Mouse (Mus musculus): ENCODE data around the gene Lrrc8c.

Gene Lrrc8c

DNA sequence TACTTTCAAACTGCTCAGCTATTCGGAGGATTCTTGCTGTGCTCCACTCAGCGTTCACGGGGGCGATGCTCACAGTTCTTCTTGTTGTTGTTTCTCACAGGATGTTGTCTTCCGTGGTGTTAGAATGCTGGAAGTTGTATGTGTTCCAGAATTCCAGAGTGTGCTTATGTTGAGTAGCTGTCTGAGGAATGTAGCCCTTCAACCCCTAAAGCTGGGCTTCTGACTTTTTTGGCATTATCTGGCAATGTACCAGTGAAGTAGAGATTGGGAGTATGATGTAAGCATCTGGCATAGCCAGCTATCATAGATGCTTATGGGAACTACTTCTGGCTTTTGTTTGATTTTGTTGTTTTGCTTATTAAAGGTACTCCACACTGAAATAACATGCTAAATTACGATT, 11.4 kb downstream of the Lrrc8c start:
- in situ Hi-C loops (cut with MboI; ENCODE audit: low pct_unique_long_range_greater_than_20kb in 1 of 2, low sequenced_read_pairs in 2 of 2, unreplicated experiment in 1 of 2): no loop called here

DNA sequence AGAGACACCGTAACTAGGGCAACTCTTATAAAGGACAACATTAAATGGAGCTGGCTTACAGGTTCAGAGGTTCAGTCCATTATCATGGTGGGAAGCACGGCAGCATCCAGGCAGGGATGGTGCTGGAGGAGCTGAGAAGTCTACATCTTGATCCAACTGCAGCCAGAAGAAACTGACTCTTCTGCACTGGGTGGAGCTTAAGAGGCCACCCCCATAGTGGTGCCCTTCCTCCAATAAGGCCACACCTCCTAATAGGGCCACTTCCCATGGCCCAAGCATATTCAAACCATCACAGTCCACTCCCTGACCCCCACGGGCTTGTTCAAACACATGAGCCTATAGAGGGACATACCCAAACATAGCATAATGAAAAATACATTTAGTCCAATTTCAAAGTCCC, 16.0 kb downstream of the Lrrc8c start:
- in situ Hi-C loops (cut with MboI; ENCODE audit: low pct_unique_long_range_greater_than_20kb in 1 of 2, low sequenced_read_pairs in 2 of 2, unreplicated experiment in 1 of 2): no loop called here

DNA sequence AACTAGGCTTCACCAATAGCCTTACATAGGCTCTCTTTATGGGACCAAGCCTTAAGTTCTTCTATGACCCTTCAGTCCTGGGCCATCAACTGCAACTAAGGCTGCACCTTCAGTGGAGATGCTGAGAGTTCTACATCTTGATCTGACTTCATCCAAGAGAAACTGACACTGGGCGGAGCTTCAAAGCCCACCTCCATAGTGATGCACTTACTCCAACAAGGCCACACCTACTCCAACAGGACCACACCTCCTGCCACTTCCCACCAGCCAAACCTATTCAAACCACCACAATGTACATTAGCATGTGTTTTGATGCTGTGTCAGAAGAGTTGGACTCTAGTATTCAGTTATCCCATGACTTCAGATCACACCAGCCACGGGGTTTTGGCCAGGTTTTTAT, 17.0 kb downstream of the Lrrc8c start:
- in situ Hi-C loops (cut with MboI; ENCODE audit: low pct_unique_long_range_greater_than_20kb in 1 of 2, low sequenced_read_pairs in 2 of 2, unreplicated experiment in 1 of 2): no loop called here

DNA sequence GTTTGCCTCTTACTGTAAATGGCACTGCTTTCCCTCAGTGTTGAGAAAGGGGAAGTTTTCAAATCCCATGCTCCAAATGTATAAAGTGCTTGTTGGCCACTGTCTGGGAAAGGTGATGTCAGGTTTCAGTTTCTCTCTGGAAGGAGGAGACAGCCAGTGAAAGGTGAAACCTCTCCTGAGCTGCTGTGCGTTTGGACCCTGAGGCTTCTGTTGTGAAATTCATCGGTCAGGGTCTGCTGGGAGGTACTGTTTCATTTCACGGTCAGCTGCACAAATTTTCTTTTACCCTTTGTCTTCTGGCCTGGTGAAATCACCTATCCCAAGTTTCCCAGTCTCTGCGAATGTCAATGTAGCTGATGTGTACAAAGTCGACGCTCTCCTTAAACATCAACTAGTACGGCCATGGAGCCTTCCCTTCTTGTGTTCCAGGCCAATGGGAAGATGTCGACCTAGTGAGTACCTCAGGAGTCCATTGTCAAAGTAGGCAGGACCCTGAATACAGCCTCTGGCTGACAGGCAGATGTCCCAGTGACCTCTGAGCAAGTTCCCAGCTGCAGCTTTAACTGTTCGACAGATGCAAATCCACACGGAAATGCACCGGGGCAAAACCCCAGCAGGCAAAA, 18.0 kb downstream of the Lrrc8c start:
- in situ Hi-C loops (cut with MboI; ENCODE audit: low pct_unique_long_range_greater_than_20kb in 1 of 2, low sequenced_read_pairs in 2 of 2, unreplicated experiment in 1 of 2): no loop called here

DNA sequence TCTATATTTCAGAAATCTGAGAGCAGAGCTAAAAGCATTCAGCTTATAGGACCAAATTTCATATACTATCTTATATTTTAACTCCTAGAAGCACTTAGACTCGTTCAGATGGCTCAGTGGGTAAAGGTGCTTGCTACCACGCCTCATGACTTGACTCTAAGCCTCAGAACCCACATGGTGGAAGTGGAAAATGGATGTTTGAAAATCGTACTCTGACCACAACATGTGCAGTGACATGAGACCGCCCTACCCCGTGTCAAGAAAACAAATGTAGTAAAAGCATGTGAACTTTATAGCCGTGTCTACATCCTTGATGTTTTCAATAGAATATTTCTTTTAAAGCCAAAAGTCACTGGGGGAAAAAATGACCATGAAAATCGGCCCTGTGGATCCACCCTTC, 21.9 kb downstream of the Lrrc8c start:
- in situ Hi-C loops (cut with MboI; ENCODE audit: low pct_unique_long_range_greater_than_20kb in 1 of 2, low sequenced_read_pairs in 2 of 2, unreplicated experiment in 1 of 2): no loop called here

DNA sequence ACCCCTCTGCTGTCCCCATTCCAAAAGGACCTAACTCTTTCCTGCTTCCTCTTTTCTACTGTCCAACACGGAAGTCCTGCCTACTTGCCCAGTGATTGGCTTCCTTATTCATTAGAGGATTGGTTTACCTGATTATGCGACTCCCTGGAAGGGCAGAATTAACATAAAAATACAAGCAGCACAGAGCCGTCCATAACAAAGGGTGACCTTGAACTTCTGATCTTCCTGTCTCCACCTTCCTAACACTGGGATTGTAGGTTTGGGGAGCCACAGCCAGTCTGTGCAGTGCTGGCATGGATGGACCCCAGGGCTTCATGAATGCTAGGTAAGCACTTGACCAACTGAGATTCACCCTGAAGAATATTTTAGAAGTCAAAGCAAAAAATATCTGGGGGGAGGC, 25.9 kb downstream of the Lrrc8c start:
- in situ Hi-C loops (cut with MboI; ENCODE audit: low pct_unique_long_range_greater_than_20kb in 1 of 2, low sequenced_read_pairs in 2 of 2, unreplicated experiment in 1 of 2): no loop called here

DNA sequence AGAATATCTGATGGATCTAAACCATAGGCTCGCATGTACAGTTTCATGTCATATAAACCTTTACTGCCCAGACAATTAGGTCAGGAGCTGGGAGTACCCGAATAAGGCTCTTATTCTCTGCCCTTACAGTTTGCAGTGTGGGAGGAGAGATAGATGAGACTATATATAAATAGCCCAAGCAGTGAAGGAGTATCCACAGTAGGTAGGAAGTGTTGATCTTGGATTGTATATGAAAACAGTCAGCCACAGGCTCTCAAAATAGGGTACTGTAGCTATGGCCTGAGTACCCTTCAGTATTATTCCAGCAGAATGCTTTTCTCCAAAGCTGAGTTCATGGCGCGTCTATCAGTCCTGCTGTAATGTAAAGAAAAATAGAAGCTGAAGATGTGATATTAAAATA, 27.9 kb downstream of the Lrrc8c start:
- in situ Hi-C loops (cut with MboI; ENCODE audit: low pct_unique_long_range_greater_than_20kb in 1 of 2, low sequenced_read_pairs in 2 of 2, unreplicated experiment in 1 of 2): no loop called here

DNA sequence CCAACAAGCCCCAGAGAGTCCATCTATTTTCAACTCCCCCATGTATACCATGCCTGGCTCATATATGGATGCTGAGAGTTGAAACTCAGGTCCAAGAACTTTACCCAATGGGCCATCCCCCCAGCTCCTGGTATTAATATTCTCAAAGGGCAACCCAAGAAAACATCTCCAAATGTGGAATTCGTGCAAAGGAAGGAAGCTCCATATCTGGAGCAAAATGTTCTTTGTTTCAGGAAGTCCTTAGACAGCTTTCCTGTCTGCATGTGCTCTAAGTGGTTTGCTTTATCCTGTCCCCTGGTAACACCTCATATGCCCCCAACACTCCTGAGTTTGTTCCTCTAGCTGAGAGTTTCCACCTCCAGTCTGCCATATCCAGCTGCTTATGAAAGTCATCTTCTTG, 32.6 kb downstream of the Lrrc8c start:
- in situ Hi-C loops (cut with MboI; ENCODE audit: low pct_unique_long_range_greater_than_20kb in 1 of 2, low sequenced_read_pairs in 2 of 2, unreplicated experiment in 1 of 2): no loop called here

DNA sequence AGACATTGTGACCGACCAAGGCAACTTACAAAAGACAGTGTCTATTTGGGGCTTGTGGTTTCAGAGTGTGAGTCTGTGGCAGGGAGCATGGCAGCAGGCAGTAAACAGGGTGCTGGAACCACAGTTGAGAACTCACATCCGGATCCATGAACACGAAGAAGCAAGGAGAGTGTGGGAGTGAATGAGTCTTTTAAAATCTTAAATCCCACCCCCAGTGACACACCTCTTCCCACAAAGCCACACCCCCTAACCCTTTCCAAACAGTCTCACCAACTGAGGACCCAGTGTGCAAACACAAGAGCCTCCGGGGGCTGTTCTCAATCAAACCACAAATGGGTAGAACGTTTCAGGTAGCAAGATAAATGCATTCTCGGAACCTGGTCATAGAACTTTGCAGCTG, 37.1 kb downstream of the Lrrc8c start:
- in situ Hi-C loops (cut with MboI; ENCODE audit: low pct_unique_long_range_greater_than_20kb in 1 of 2, low sequenced_read_pairs in 2 of 2, unreplicated experiment in 1 of 2): no loop called here

DNA sequence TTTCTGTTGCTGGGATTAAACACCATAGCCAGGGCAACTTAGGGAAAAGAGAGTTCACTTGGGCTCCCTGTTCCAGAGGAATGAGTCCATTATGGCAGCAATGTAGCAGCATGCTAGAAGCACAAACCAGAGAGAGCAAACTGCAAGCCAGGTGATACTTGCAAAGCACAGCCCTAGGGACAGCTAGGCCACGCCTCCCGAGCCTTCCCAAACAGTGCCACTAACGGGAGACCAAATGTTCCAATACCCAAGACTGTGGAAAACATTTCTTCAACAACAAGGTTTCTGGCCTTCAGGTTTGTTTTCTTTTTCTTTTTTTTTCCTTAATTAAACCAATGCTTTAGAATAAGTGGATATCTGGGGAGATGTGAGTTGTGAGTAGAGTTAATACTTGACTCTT, 38.2 kb downstream of the Lrrc8c start:
- in situ Hi-C loops (cut with MboI; ENCODE audit: low pct_unique_long_range_greater_than_20kb in 1 of 2, low sequenced_read_pairs in 2 of 2, unreplicated experiment in 1 of 2): no loop called here

DNA sequence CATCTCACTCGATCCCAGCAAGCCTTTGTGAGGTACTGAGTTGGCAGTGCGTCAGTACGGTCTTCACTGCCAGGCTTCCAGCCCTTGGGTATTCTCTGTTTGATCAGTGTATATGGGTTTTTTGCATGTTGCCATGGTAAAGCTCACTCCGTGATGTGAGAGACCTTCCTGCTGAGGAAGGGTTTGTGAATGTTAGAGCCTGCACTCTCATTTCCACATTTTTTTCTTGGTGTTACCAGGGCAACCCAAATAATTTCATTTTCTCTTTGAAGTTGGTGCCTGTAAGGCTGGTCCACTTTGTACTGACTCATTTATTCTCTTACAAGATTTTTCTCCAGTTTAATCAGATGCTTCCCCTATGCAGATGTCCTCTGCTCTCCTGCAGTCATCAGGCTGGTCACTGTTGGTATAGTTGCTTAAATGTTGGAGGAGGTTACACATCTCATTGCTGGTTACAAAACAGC, 38.6 kb downstream of the Lrrc8c start:
- in situ Hi-C loops (cut with MboI; ENCODE audit: low pct_unique_long_range_greater_than_20kb in 1 of 2, low sequenced_read_pairs in 2 of 2, unreplicated experiment in 1 of 2): no loop called here

DNA sequence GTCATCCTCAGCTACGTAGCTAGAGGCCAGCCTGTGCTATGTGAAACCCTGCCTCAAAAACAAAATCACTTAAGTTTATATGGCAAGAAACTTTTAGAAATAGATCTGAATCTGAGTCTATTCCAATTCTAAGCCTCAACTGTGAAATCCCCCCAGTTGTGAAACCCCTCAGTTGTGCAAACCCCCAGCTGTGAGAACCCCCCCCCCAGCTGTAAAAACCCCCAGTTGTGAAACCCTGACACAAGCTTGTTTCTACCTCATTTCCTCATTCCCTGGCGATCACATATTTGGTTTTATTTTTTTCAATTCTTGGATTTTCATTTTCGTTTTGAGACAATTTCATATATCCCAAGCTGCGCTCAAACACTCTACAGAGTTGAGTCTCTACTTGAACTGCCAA, 39.3 kb downstream of the Lrrc8c start:
- in situ Hi-C loops (cut with MboI; ENCODE audit: low pct_unique_long_range_greater_than_20kb in 1 of 2, low sequenced_read_pairs in 2 of 2, unreplicated experiment in 1 of 2): no loop called here

DNA sequence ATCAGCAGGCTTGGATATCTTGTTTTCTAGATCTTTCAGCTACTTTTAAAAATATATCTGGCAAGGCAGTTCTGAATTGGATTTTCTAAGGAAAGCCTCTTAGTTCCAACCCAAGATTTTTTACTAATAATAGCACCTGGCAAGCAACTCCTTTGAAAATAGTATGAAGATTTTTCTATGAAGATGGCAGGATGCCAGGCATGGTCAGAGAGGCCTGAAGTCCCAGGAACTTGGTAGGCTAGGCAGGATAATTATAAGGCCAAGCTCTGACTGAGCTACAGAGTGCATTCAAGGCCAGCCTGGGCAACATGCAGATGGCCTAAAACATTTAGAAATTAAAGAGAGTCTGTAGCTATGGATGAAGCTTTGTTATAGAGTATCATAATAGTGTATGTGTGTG, 42.7 kb downstream of the Lrrc8c start:
- in situ Hi-C loops (cut with MboI; ENCODE audit: low pct_unique_long_range_greater_than_20kb in 1 of 2, low sequenced_read_pairs in 2 of 2, unreplicated experiment in 1 of 2): no loop called here

DNA sequence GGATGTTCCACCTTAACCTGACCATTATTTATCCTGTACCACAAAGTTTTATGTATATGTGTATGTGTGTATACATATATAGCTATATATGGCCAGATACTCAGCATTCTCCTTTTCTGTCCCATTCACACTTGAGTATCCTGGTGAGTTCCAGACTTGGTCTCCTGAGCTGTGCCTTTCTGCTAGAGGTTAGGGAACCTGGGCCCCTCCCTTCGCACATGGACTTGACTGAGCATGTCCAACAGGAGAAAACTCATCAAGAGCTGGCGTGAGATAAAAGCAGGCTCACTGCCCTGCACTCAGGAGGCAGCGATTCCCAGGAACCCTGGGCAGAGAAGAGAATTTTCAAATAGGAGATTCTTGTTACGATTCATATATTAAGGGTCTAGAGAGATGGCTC, 45.6 kb downstream of the Lrrc8c start:
- in situ Hi-C loops (cut with MboI; ENCODE audit: low pct_unique_long_range_greater_than_20kb in 1 of 2, low sequenced_read_pairs in 2 of 2, unreplicated experiment in 1 of 2): no loop called here

DNA sequence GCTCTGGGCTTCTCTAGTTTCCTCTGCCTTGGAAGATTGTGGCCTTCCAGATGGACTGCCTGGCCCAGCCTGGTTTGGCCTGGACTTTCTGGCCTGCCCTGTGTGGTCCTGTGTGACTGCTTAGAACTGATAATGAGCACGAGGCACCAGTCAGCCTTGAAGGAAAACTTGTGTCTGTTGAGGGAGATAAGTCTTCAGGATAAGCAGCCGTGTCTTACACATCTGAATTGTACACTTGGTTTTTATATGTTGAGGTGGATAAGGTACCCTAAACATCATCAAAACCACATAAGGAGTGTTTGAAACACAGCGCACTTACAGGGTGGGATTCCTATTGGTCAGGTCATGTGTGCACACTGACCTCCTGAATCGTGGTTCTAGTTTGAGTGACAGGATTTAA, 46.6 kb downstream of the Lrrc8c start:
- in situ Hi-C loops (cut with MboI; ENCODE audit: low pct_unique_long_range_greater_than_20kb in 1 of 2, low sequenced_read_pairs in 2 of 2, unreplicated experiment in 1 of 2): no loop called here

DNA sequence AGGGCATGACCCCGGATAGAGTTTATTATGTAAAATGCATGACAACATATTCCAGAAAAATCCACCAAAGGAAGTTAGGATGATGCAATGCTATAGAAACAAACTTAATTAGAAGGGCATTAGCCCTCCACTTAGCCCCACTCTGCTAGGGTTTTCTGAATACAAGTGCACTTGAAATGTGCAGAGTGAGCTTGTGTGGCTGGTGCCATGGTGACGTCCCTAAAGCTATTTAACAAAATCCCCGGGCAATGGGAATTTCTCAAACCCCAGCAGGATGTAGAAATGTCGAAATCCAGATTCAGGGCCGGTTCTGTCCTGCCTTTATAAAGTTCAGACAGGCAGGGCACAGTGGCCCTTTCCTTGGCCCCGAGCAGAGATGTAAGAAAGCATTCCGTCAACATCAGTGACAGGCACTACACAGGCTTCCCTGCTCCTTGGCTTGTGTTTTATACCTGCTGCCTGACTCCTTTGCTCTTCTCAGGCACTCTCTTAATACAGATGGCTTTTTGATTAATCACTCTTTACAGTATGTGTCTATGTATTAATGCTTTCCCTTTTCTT, 47.7 kb downstream of the Lrrc8c start:
- in situ Hi-C loops (cut with MboI; ENCODE audit: low pct_unique_long_range_greater_than_20kb in 1 of 2, low sequenced_read_pairs in 2 of 2, unreplicated experiment in 1 of 2): no loop called here

DNA sequence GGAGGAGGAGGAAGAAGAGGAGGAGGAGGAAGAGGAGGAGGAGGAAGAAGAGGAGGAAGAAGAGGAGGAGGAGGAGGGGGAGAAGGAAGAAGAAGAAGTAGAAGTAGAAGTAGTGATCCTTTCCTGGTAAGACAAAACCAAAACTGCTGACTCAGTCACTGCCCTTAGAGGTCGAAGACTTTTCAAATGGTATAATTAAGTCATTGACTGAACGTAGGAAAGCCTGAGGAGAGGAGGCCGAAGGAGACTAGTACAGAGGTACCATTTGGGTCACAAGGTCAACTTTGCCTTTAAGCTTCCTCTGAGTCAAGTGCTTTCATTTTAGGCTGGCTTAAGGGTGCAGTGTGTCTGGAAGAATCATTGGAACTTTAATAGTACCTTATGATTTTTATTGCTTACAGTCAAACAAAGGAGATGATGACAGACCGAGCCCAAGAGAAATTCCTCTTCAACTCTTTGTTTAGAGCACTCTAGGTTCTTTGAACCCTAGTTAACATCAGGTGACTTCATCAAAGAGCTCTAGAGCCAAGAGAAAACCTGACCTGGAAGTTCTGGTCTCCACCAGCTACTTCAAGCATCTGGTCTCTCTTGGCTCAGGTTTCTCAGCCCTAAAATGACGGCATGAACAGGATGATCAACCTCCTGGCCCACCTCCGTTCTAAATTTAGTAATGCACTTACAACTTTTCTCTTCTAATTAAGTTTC, 49.0 kb downstream of the Lrrc8c start:
- in situ Hi-C loops (cut with MboI; ENCODE audit: low pct_unique_long_range_greater_than_20kb in 1 of 2, low sequenced_read_pairs in 2 of 2, unreplicated experiment in 1 of 2): no loop called here

DNA sequence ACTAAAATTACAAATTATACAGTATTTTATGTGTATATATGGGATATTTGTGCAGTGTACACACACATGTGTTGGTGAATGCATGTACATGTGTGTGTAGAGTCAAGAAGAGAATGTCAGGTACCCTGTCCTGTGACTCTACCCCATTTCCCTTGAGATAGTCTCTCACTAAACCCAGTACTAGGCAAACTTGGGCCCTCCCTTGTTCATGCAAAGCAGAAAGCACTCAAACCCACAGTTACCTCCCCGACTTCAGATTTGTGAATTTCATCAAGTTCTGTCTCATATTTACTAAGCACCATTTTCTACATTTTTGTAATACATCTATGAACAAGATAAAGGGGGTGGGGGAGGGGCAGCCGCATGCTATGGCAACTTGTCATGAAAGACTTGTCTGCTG, 50.0 kb downstream of the Lrrc8c start:
- in situ Hi-C loops (cut with MboI; ENCODE audit: low pct_unique_long_range_greater_than_20kb in 1 of 2, low sequenced_read_pairs in 2 of 2, unreplicated experiment in 1 of 2): no loop called here

DNA sequence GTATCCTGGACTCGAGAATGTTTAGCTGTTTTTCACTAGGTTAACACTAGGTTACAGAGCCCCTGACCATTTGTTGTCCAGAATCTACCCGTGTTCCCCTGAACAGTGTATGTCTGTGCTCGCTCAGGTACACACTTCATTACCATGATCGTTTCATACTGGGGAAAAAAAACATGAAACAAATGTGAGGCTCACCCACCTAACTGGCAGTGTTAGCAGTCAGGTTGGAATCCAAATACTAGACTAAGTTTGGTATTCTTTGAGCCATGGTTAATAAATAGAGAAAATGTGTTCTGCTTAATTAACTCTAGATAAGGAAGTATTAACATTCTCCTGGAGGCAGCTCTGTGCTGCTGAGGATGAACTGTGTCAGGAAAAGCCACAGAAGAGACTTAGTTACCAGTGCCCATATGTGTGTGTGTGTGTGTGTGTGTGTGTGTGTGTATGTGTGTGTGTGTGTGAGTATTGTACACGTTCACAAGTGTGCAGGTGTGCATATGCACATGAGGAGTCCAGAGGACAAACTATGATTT, 53.0 kb downstream of the Lrrc8c start:
- in situ Hi-C loops (cut with MboI; ENCODE audit: low pct_unique_long_range_greater_than_20kb in 1 of 2, low sequenced_read_pairs in 2 of 2, unreplicated experiment in 1 of 2): no loop called here

DNA sequence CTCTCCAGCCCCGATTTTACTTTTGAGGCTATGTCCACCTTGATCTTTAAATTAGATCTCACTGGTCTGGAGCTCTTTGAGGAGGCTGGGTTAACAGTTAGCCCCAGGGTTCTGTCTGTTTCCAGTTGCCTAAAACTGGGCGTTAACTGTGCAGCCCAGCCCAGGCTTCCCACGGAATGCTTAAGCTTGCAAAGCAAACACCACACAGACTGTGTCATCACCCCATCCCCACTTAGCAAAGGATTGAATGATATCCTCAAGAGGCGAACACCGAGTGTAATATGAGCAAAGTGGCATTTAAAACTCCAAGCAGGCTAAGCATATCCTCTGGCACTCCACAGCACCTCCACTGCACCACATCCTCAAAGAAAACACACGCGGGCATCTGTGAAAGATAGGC, 53.7 kb downstream of the Lrrc8c start:
- in situ Hi-C loops (cut with MboI; ENCODE audit: low pct_unique_long_range_greater_than_20kb in 1 of 2, low sequenced_read_pairs in 2 of 2, unreplicated experiment in 1 of 2): no loop called here

Data from mouse embryonic stem cell (cell line).